Mouse (Mus musculus) CH12.LX (cell line): ENCODE results near the gene Gm10192. TPM values are rescaled to one million over a fixed set of nuclear protein-coding genes. Genes with fewer than 3 reads are reported as not detected.

Source experiments
- DNase-seq: peaks from one replicate; pipeline ENCODE4 v3.0.0-alpha.2; 2013; ENCODE audit errors: extremely low read depth
- H3K27ac ChIP-seq: 2 replicates; pipeline ENCODE4 v1.5.1; 2012; ENCODE audit warnings: low read depth, mild to moderate bottlenecking, control low read depth, moderate library complexity; ENCODE audit not compliant: insufficient read depth
- H3K27me3 ChIP-seq: replicated peaks from 2 replicates; pipeline ENCODE3; 2012; ENCODE audit warnings: inconsistent platforms
- H3K36me3 ChIP-seq, 2 experiments: replicated peaks in 1 of 2; 2 replicates each; pipeline versions ENCODE3 to v1.6.1; 2012; ENCODE audit warnings: inconsistent platforms in 1 of 2, low read length in 1 of 2, mild to moderate bottlenecking in 1 of 2, mixed read lengths in 1 of 2, moderate library complexity in 1 of 2; ENCODE audit not compliant: control insufficient read depth in 1 of 2, insufficient read depth in 1 of 2
- H3K4me1 ChIP-seq, 2 experiments: 2 replicates each; pipeline ENCODE4 v1.6.1; 2012; ENCODE audit warnings: inconsistent platforms in 1 of 2, moderate library complexity in 1 of 2; ENCODE audit not compliant: insufficient read depth in 2 of 2, control insufficient read depth in 1 of 2
- H3K4me2 ChIP-seq: 2 replicates; pipeline ENCODE4 v1.6.1; 2012; ENCODE audit warnings: low read depth, mild to moderate bottlenecking, control low read depth; ENCODE audit not compliant: poor library complexity, insufficient read depth, severe bottlenecking
- H3K4me3 ChIP-seq, 3 experiments: fragments of 150-350 bp in 1 of 3; sonication (generic) in 1 of 3; replicated peaks in 1 of 3; 2 replicates each; pipeline versions ENCODE3 to v1.5.1; 2011 to 2012; ENCODE audit warnings: low read depth in 2 of 3, low read length in 2 of 3, mild to moderate bottlenecking in 2 of 3, moderate library complexity in 2 of 3, control low read depth in 1 of 3, improper control_type of control experiment in 1 of 3, inconsistent platforms in 1 of 3, mixed read lengths in 1 of 3; ENCODE audit not compliant: poor library complexity in 1 of 3
- H3K79me2 ChIP-seq: replicated peaks from 2 replicates; pipeline ENCODE4 v1.6.1; 2012; ENCODE audit warnings: mild to moderate bottlenecking, moderate library complexity; ENCODE audit not compliant: control insufficient read depth, poor library complexity, insufficient read depth, severe bottlenecking; ENCODE audit errors: extremely low read depth
- H3K9ac ChIP-seq: 2 replicates; pipeline ENCODE4 v1.6.1; 2012; ENCODE audit warnings: low read depth, mild to moderate bottlenecking, control low read depth, moderate library complexity; ENCODE audit not compliant: insufficient read depth
- H3K9me3 ChIP-seq: replicated peaks from 2 replicates; pipeline ENCODE3; 2012; ENCODE audit warnings: low read length, inconsistent platforms, mixed read lengths
- EP300 ChIP-seq: IDR thresholded peaks from 2 replicates; pipeline ENCODE4 v1.6.1; 2011; ENCODE audit warnings: low read length, improper control_type of control experiment
- JUND ChIP-seq: conservative IDR thresholded peaks from 2 replicates; pipeline ENCODE4 v1.6.1; 2011; ENCODE audit warnings: low read depth, low read length, improper control_type of control experiment
- MAFK ChIP-seq: IDR thresholded peaks from 2 replicates; pipeline ENCODE4 v1.6.1; 2011; ENCODE audit warnings: low read length, improper control_type of control experiment; ENCODE audit not compliant: insufficient replicate concordance
- MAX ChIP-seq: IDR thresholded peaks from 2 replicates; pipeline ENCODE4 v1.6.1; 2011; ENCODE audit warnings: low read length, improper control_type of control experiment
- MAZ ChIP-seq: IDR thresholded peaks from 2 replicates; pipeline ENCODE4 v1.6.1; 2012; ENCODE audit warnings: low read depth, mild to moderate bottlenecking, inconsistent platforms, low read length, improper control_type of control experiment, moderate library complexity
- MEF2A ChIP-seq: IDR thresholded peaks from 2 replicates; pipeline ENCODE4 v1.6.1; 2014; ENCODE audit warnings: low read depth, mild to moderate bottlenecking, inconsistent platforms, low read length, improper control_type of control experiment, borderline replicate concordance
- MXI1 ChIP-seq: IDR thresholded peaks from 2 replicates; pipeline ENCODE4 v1.6.1; 2011; ENCODE audit warnings: mild to moderate bottlenecking, low read depth, low read length, improper control_type of control experiment
- MYC ChIP-seq: IDR thresholded peaks from 2 replicates; pipeline ENCODE4 v1.6.1; 2011; ENCODE audit warnings: low read depth, mild to moderate bottlenecking, improper control_type of control experiment, low read length
- NELFE ChIP-seq: IDR thresholded peaks from 2 replicates; pipeline ENCODE4 v1.6.1; 2011; ENCODE audit warnings: low read depth, low read length, improper control_type of control experiment
- NRF1 ChIP-seq: IDR thresholded peaks from 2 replicates; pipeline ENCODE4 v1.6.1; 2014; ENCODE audit warnings: low read depth, mild to moderate bottlenecking, inconsistent platforms, low read length, improper control_type of control experiment, moderate library complexity
- POLR2A ChIP-seq: IDR thresholded peaks from 2 replicates; pipeline ENCODE4 v1.6.1; 2011; ENCODE audit warnings: low read depth, mild to moderate bottlenecking, improper control_type of control experiment, low read length
- RCOR1 ChIP-seq: conservative IDR thresholded peaks from 2 replicates; pipeline ENCODE4 v1.6.1; 2012; ENCODE audit warnings: low read depth, mild to moderate bottlenecking, inconsistent platforms, low read length, improper control_type of control experiment
- SIN3A ChIP-seq: IDR thresholded peaks from 2 replicates; pipeline ENCODE4 v1.6.1; 2012; ENCODE audit warnings: low read length, improper control_type of control experiment, inconsistent platforms
- SMC3 ChIP-seq: IDR thresholded peaks from 2 replicates; pipeline ENCODE4 v1.6.1; 2011; ENCODE audit warnings: low read depth, low read length, improper control_type of control experiment
- TBP ChIP-seq: conservative IDR thresholded peaks from 2 replicates; pipeline ENCODE4 v1.6.1; 2011; ENCODE audit warnings: low read depth, low read length, improper control_type of control experiment
- ZKSCAN1 ChIP-seq: IDR thresholded peaks from 2 replicates; pipeline ENCODE4 v1.6.1; 2012; ENCODE audit warnings: low read depth, inconsistent platforms, low read length, improper control_type of control experiment, borderline replicate concordance
- ZMIZ1 ChIP-seq: IDR thresholded peaks from 2 replicates; pipeline ENCODE4 v1.6.1; 2012; ENCODE audit warnings: low read depth, mild to moderate bottlenecking, inconsistent platforms, low read length, improper control_type of control experiment
- dilution Hi-C: fragments of 300-500 bp; cut with MboI; formaldehyde crosslinking; loops from 2 replicates; pipeline ENCODE4 v1.14.3; 2020; ENCODE audit warnings: low sequenced_read_pairs; ENCODE audit not compliant: extremely low pct_unique_long_range_greater_than_20kb, extremely low pct_ligation_motif_present
- in situ Hi-C: fragments of 300-500 bp; cut with MboI; formaldehyde crosslinking; loops from 3 replicates; pipeline ENCODE4 v1.14.3; 2019; ENCODE audit warnings: low sequenced_read_pairs, low pct_ligation_motif_present, low pct_unique_long_range_greater_than_20kb, mixed read lengths
- polyA plus RNA-seq: library from polyadenylated mRNA; unstranded; fragments of >175 nt; gene quantifications from 2 replicates; pipeline ENCODE4 v1.2.1, GENCODE M21; 2012; ENCODE audit warnings: low read depth; ENCODE audit not compliant: insufficient read length
- total RNA-seq, 2 experiments: library from RNA; depleted of rRNA; stranded (reverse); fragments of 300-350 nt in 1 of 2; fragments of >200 nt in 1 of 2; gene quantifications; 2 replicates each; pipeline ENCODE4 v1.2.3; 2012 to 2014

The Gm10192 gene
- total and polyA plus RNA-seq, 3 experiments, result not detected

- no peak overlapping the region for H3K27ac ChIP-seq
- no peaks in the 10 kb centered on the region for H3K27me3 ChIP-seq
- no peak overlapping the region for H3K9ac ChIP-seq
- H3K79me2 ChIP-seq, result no peaks in the 10 kb centered on the region
- no peak overlapping the region for H3K4me3 ChIP-seq
- H3K4me2 ChIP-seq, result no peak overlapping the region
- in situ Hi-C loops (no loop called here), dilution Hi-C loops (no loop called here)
- H3K4me1 ChIP-seq, result no peaks in the 10 kb centered on the region
- DNase-seq, result no peak
- TF ChIP-seq SIN3A (no peak), MAFK (no peak), EP300 (no peak), NRF1 (no peak), MAZ (no peak), ZKSCAN1 (no peak), NELFE (no peak), MEF2A (no peak), MXI1 (no peak), RCOR1 (no peak), ZMIZ1 (no peak), TBP (no peak)
- H3K9me3 ChIP-seq, result peaks cover 38% of the 10 kb centered on the region
- no peaks in the 10 kb centered on the region for H3K36me3 ChIP-seq
Measured at GRCm38 (mm10) chr4:97156841-97157345, 26.1 kb downstream of the Gm10192 start.

DNA sequence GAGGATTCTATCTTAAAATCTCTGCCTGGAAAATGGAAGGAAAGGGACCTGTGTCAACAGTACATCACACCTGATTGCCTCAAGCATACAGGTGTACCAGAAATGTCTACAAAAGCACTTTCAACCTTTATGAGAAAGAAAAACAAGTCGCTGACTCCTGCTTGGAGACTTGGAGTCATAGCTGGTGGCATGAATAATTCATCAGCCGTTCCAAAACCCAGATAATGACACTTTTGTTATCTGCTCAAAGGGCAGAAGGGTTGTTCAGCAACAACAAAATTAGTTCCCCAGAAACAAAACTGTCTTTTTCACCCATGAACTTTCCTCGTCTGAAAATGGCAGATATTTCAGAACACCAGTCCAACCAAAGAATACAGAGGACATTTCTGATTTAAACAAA is 26.9 kb downstream of the Gm10192 start:
- H3K27me3 ChIP-seq, result no peaks in the 10 kb centered on the region
- no peaks in the 10 kb centered on the region for H3K4me1 ChIP-seq
- H3K36me3 ChIP-seq, result no peaks in the 10 kb centered on the region
- dilution Hi-C loops, result no loop called here
- no peak overlapping the region for H3K27ac ChIP-seq
- TF ChIP-seq MYC (no peak), NRF1 (no peak)
- peaks cover 39% of the 10 kb centered on the region for H3K9me3 ChIP-seq
- DNase-seq, result no peak
- H3K4me2 ChIP-seq, result no peak overlapping the region
- no peak overlapping the region for H3K4me3 ChIP-seq
- H3K79me2 ChIP-seq, result no peaks in the 10 kb centered on the region
- in situ Hi-C loops, result no loop called here
- no peak overlapping the region for H3K9ac ChIP-seq

- dilution Hi-C loops (no loop called here), in situ Hi-C loops (no loop called here)
- H3K79me2 ChIP-seq, result no peaks in the 10 kb centered on the region
- H3K27me3 ChIP-seq, result no peaks in the 10 kb centered on the region
- H3K4me3 ChIP-seq, result no peak overlapping the region
- no peak overlapping the region for H3K27ac ChIP-seq
- H3K36me3 ChIP-seq, result no peaks in the 10 kb centered on the region
- H3K9me3 ChIP-seq, result peaks cover 35% of the 10 kb centered on the region
- no peak overlapping the region for H3K4me2 ChIP-seq
- no peaks in the 10 kb centered on the region for H3K4me1 ChIP-seq
- no peak overlapping the region for H3K9ac ChIP-seq
- no peak for DNase-seq
- TF ChIP-seq POLR2A, result no peak
- TF ChIP-seq JUND, result no peak
- no peak for TF ChIP-seq MAX
- TF ChIP-seq SMC3, result no peak
- TF ChIP-seq EP300, result no peak
Measured at GRCm38 (mm10) chr4:97153554-97153953, 29.4 kb downstream of the Gm10192 start.
